20 mouse cellular contexts compared by ENCODE assay signal in genomic region chr6:97951711-97952110, GRCm38 (mm10).
DNase-seq lines count a peak whose midpoint lies in the region; TF ChIP-seq lines count a peak whose summit lies in the region.
"Had no signal": no experiment of that assay in that cellular context is flagged by ENCODE, and none has a peak within 500 bp of the region (broad histone marks: within the 10 kb centered on the region; RNA-seq: fewer than 3 reads in every experiment).

No protein-coding gene starts in this region.

- H3K36me3 ChIP-seq in ES-Bruce4 (ENCODE audit: control insufficient read depth, insufficient read depth, low read length, poor library complexity, severe bottlenecking), result no peaks in the 10 kb centered on the region
- peaks cover 2% of the 10 kb centered on the region; the same call in 1 of the 2 replicates for H3K36me3 ChIP-seq in ES-E14 (ENCODE audit: control insufficient read depth, insufficient read depth, low read length, poor library complexity, severe bottlenecking)
- H3K36me3 ChIP-seq: embryonic facial prominence, embryonic 10.5 days; embryonic facial prominence, embryonic 12.5 days; forebrain, embryonic 15.5 days had no signal

- no peak for TF ChIP-seq CTCF in ES-Bruce4 (IDR thresholded peaks at IDR 0.05; ENCODE audit: low read depth, low read length)

- H3K4me3 ChIP-seq in ES-Bruce4 (ENCODE audit: low read depth, low read length) (no peak overlapping the region), ES-E14 (ENCODE audit: insufficient read depth in 1 of 2, low read depth in 1 of 2, low read length in 2 of 2, poor library complexity in 1 of 2, severe bottlenecking in 1 of 2) (0 out of 4 replicates have a peak overlapping the region, but pooled peaks of 1 of the 2 experiments have one; percentile 7)
- H3K4me3 ChIP-seq: embryonic facial prominence, embryonic 10.5 days; embryonic facial prominence, embryonic 12.5 days; forebrain, embryonic 13.5 days; forebrain, embryonic 15.5 days had no signal

- H3K27ac ChIP-seq in ES-Bruce4 (ENCODE audit: insufficient read depth, low read length) (peak overlapping the region; percentile 95), ES-E14 (ENCODE audit: insufficient read depth, low read depth, low read length, poor library complexity, severe bottlenecking) (peak overlapping the region; percentile 77; the same call in 1 of the 2 replicates)
- H3K27ac ChIP-seq: embryonic facial prominence, embryonic 10.5 days; embryonic facial prominence, embryonic 12.5 days; forebrain, embryonic 13.5 days; forebrain, embryonic 15.5 days had no signal

- H3K4me1 ChIP-seq in ES-Bruce4 (ENCODE audit: control insufficient read depth, insufficient read depth, low read length) (peaks cover 2% of the 10 kb centered on the region), ES-E14 (ENCODE audit: control insufficient read depth in 2 of 2, insufficient read depth in 2 of 2, low read length in 2 of 2, poor library complexity in 1 of 2) (peaks cover 19 to 21% of the 10 kb centered on the region in 2 experiments)
- H3K4me1 ChIP-seq: embryonic facial prominence, embryonic 12.5 days had no signal

- intact Hi-C loops in heart, postnatal 25 days (cut with DNase I), result no loop called here

- TF ChIP-seq EP300 in ES-Bruce4 (IDR thresholded peaks at IDR 0.05; ENCODE audit: insufficient read depth, low read depth, low read length), result 0 out of 2 replicates have a peak, but pooled peaks have one; percentile 59

- no peak overlapping the region for H3K9ac ChIP-seq in ES-Bruce4 (ENCODE audit: low read depth, poor library complexity, severe bottlenecking)
- peak overlapping the region; percentile 43; the same call in 1 of the 2 replicates for H3K9ac ChIP-seq in ES-E14 (ENCODE audit: insufficient read depth, low read depth, low read length, poor library complexity, severe bottlenecking)
- H3K9ac ChIP-seq: embryonic facial prominence, embryonic 12.5 days; forebrain, embryonic 13.5 days; forebrain, embryonic 15.5 days; forebrain, postnatal 0 days had no signal

- H3K27me3 ChIP-seq in ES-Bruce4 (ENCODE audit: control insufficient read depth, insufficient read depth, low read length, poor library complexity, severe bottlenecking), result no peaks in the 10 kb centered on the region
- H3K27me3 ChIP-seq: CH12.LX; embryonic facial prominence, embryonic 12.5 days; forebrain, embryonic 15.5 days had no signal

- H3K9me3 ChIP-seq in ES-Bruce4 (replicated peaks; ENCODE audit: control insufficient read depth, insufficient read depth, low read length, poor library complexity, severe bottlenecking), result no peaks in the 10 kb centered on the region
- no peaks in the 10 kb centered on the region for H3K9me3 ChIP-seq in ES-E14 (ENCODE audit: control insufficient read depth, insufficient read depth, low read depth, low read length)
- H3K9me3 ChIP-seq: embryonic facial prominence, embryonic 10.5 days; embryonic facial prominence, embryonic 12.5 days; forebrain, embryonic 13.5 days; forebrain, embryonic 15.5 days had no signal

- in situ Hi-C loops in ES-E14 (cut with MboI; ENCODE audit: low sequenced_read_pairs in 2 of 2, unreplicated experiment in 2 of 2), result no loop called here

- no peak for TF ChIP-seq POLR2A in ES-Bruce4 (IDR thresholded peaks at IDR 0.05; ENCODE audit: insufficient read depth, low read length)

- DNase-seq in ES-E14 (ENCODE audit: low read depth, low spot score) (no peak), ZHBTc4 (ENCODE audit: low read depth, low spot score) (peak; percentile 74)
- DNase-seq in thymus, postnatal 36 days, result no peak
- DNase-seq in heart, postnatal 25 days (ENCODE audit: low spot score), result no peak
- DNase-seq: adrenal gland, adult 2 months; adrenal gland, postnatal 10 days; adrenal gland, postnatal 36 days; B cell, adult 2 months; cerebellum, adult 11-12 months; cerebellum, adult 2 months; cerebellum, adult 9-10 months; cerebellum, postnatal 10 days; cerebellum, postnatal 25 days; forebrain, postnatal 0 days had no signal

TF ChIP-seq in ES-E14, 5 proteins besides CTCF, POLR2A, EP300 and RAD21:
- TF ChIP-seq ZC3H11A (IDR thresholded peaks at IDR 0.05; ENCODE audit: borderline replicate concordance, low read depth, low read length), result no peak
- TF ChIP-seq CHD2 (IDR thresholded peaks at IDR 0.05; ENCODE audit: low read depth, low read length), result no peak
TF ChIP-seq in ES-E14: peak in this region for 0.
